Mouse (Mus musculus) thymus, postnatal 14 days (tissue): ENCODE data around the gene Gm3233.
A peak's percentile ranks its signal among the peaks of the same experiment; 100 is the strongest.
"Not testable (repeated sequence)": the region's sequence is repeated elsewhere in the genome, so short reads cannot be mapped to it uniquely, and the experiment has no call there.

ENCODE experiments used
- DNase-seq: peaks from one replicate; pipeline ENCODE4 v3.0.0; 2021

Gm3233 gene

DNA sequence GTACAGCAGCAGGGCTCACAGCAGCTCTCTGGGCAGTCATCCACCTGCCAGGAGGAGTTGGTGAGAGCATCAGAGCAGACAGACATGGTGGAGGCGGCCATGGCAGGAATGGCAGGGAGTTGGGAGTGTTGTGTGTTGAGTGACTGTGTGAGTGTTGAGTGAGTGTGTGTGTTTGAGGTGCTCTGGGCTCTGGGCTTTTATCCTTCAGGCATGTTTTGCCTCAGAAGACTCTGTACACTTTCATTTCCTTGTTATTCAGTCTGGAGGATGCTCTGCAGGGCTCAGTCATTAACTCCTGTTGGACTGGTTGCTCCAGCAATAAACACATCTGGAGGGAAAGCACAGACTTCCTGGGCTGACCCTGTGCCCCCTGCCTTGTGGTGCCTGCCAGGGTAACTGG, at the start of gene Gm3233:
Gene Gm3233 (minus strand): TSS at position 101 of the 400 bp plus-strand sequence.
- not testable (repeated sequence) for DNase-seq

DNA sequence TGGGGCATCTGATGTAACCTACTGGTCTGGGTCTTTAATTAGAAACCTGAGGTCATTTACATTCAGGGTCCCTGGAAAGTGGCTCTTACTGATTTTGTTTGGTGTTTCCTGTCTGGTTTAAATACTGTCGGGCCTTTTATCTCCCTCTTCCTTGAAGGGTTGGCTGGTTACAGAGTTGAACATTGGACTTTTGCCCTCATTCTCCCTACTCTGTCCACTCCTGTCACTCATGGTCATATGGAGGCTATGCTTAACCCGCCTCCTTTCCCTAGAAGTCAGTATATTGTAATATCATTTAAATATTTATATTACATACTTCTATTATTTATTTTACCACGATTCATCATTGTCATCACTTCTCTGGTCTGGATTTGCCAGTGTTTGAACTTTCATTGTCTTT, 44.6 kb upstream of the Gm3233 start:
- DNase-seq, result no peak

DNA sequence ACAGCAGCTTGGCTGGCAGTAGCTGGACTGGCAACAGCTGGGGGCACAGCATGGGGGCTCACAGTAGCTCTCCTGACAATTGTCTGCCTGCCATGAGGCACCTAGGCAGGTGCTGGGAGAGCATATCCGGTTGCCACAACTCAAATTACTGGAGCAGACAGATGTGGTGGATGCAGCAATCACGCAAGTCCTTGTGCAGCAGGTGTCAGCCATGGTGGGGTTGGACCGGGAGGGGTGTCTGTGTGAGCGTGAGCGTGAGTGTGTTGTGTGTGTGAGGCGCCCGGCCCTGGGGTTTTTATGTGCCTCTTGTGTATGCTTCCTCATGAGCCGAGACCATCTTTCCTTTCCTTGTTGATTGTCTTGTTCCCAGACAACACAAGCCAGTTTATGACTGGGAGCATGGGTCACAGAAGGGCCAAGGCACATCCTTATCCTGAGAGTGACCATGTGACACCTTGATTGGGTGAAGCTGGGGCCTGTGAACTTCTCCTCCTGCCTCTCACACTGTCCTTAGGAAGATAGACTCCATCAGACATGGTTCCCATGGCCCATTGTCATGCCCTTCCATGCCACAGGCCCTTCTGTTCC, 39.5 kb upstream of the Gm3233 start, which contains the start of gene Gm19668:
Gene Gm19668 (minus strand): TSS at position 213 of the 588 bp plus-strand sequence.
- DNase-seq, result no peak

DNA sequence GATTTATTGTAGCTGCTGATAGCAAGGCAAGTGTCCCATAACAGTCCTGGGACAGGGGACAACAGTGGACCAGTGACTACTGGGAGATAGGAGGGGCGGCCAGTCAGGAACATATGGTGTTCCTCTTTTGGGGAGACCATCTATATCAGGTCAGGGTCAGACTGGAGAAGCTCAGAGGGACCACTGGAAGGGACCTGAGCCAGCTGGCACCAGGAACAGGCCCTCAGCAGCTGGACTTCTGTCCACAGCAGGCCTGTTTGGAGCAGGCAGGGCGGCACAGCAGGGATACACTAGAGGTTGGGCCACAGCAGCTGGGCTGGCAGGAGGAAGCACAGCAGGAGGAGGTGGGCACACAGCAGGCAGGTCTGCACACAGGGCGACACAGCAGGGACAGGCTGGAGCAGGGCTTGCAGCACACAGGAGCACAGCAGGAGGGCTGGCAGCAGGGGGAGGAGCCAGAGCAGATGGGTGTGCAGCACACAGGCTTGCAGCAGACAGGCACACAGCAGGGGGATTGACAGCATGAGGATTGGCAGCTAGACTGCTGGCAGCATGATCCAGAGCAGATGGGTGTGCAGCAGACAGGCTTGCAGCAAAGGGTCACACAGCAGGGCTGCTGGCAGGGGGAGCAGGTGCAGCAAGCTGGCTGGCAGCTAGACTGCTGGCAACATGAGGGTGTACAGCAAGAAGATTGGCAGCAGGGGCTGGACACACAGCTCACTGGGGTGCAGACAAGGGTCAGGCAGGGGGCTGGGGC, 38.9 kb upstream of the Gm3233 start:
- DNase-seq, result not testable (repeated sequence)

DNA sequence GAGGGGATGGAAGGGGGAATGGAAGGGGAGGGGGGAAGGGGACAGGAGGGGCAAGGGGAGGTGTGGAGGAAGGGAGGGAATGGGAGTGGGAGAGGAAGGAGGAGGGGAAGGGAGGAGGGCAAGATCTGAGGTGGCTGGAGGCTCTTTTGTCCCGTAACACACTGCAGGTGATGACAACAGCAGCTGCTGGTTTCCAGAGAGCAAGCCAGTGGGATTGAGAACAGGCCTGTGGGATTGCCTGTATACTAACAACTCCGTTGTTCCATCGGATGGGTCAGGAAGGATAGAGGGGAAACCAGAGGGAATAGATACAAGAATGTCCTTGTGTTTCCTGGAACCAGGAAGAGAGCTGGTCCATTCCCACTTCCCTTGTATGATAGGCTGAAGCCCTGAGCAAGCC, 38.2 kb upstream of the Gm3233 start:
- DNase-seq, result no peak

DNA sequence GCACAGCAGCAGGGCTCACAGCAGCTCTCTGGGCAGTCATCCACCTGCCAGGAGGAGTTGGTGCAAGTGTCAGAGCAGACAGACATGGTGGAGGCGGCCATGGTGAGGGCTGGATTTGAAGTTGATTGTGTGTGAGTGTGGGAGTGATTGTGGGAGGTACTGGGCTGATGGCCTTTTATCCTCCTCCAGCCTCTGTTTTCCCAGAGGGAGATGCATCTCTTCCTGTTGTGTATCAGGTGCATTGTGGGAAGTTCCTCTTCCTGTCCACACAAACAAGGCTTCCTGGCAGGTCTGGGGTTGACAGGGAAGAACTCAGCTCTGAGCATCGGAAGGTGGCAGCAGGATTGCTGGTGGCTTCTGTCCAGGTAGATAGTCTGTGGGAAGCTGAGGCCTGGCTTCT, 35.5 kb upstream of the Gm3233 start, which contains the start of gene Gm9639:
Gene Gm9639 (minus strand): TSS at position 101 of the 400 bp plus-strand sequence.
- no peak for DNase-seq

DNA sequence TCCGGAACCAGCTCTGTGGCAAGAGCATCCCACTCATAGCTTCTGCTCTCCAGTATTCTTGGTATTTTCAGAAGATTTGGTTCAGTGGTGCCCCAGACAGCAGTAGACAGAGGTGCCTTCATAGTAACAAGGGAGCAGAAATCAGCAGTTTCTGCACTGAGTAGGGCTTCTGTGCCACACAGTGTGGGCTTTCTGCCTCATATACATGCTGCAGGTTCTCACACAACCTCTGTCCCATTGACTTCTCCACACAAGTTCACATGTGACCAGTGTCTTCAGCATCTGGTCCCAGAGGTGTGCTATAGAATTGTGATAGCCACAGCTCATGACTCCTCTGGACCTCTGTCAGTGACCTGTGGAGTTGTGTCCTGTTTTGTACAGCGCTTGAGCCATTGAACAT, 29.1 kb upstream of the Gm3233 start:
- no peak for DNase-seq

DNA sequence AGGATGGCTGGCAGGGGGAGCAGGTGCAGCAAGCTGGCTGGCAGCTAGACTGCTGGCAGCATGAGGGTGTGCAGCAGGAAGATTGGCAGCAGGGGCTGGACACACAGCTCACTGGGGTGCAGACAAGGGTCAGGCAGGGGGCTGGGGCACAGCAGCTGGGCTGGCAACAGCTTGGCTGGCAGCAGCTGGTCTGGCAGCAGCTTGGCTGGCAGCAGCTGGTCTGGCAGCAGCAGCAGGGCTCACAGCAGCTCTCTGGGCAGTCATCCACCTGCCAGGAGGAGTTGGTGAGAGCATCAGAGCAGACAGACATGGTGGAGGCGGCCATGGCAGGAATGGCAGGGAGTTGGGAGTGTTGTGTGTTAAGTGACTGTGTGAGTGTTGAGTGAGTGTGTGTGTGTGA, 28.4 kb upstream of the Gm3233 start, which contains the start of gene Gm7137:
Gene Gm7137 (minus strand): TSS at position 325 of the 400 bp plus-strand sequence.
- not testable (repeated sequence) for DNase-seq

DNA sequence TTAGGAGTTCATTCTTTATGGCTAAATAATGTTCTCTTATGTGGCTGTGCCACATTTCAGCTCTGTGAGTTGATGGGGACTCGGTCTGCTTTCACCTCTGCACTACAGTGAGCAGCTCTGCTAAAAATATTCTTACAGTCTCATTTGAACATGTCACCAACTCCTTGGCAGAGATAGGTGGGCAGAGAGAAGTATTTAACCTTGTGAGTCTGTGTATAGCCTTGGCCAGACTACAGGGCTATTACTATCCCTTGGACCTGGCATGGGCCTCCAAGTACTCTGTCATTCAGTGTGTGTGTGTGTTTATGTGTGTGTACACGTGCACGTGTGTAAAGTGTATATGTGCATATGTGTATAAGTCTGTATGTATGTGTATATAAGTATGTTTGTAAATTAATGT, 23.9 kb upstream of the Gm3233 start:
- DNase-seq, result not testable (repeated sequence)

DNA sequence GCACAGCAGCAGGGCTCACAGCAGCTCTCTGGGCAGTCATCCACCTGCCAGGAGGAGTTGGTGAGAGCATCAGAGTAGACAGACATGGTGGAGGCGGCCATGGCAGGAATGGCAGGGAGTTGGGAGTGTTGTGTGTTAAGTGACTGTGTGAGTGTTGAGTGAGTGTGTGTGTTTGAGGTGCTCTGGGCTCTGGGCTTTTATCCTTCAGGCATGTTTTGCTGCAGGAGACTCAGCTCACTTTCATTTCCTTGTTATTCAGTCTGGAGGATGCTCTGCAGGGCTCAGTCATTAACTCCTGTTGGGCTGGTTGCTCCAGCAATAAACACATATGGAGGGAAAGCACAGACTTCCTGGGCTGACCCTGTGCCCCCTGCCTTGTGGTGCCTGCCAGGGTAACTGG, 23.0 kb upstream of the Gm3233 start, which contains the start of gene Gm3250:
Gene Gm3250 (minus strand): TSS at position 101 of the 400 bp plus-strand sequence.
- not testable (repeated sequence) for DNase-seq

DNA sequence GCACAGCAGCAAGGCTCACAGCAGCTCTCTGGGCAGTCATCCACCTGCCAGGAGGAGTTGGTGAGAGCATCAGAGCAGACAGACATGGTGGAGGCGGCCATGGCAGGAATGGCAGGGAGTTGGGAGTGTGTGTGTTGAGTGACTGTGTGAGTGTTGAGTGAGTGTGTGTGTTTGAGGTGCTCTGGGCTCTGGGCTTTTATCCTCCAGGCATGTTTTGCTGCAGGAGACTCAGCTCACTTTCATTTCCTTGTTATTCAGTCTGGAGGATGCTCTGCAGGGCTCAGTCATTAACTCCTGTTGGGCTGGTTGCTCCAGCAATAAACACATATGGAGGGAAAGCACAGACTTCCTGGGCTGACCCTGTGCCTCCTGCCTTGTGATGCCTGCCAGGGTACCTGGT, 17.4 kb upstream of the Gm3233 start, which contains the start of gene Gm7138:
Gene Gm7138 (minus strand): TSS at position 101 of the 400 bp plus-strand sequence.
- DNase-seq, result not testable (repeated sequence)

DNA sequence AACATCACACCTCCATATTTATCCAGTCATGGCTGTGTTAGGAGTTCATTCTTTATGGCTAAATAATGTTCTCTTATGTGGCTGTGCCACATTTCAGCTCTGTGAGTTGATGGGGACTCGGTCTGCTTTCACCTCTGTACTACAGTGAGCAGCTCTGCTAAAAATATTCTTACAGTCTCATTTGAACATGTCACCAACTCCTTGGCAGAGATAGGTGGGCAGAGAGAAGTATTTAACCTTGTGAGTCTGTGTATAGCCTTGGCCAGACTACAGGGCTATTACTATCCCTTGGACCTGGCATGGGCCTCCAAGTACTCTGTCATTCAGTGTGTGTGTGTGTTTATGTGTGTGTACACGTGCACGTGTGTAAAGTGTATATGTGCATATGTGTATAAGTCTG, 12.7 kb upstream of the Gm3233 start:
- DNase-seq, result not testable (repeated sequence)

DNA sequence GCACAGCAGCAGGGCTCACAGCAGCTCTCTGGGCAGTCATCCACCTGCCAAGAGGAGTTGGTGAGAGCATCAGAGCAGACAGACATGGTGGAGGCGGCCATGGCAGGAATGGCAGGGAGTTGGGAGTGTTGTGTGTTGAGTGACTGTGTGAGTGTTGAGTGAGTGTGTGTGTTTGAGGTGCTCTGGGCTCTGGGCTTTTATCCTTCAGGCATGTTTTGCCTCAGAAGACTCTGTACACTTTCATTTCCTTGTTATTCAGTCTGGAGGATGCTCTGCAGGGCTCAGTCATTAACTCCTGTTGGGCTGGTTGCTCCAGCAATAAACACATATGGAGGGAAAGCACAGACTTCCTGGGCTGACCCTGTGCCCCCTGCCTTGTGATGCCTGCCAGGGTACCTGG, 11.7 kb upstream of the Gm3233 start, which contains the start of gene Gm3238:
Gene Gm3238 (minus strand): TSS at position 101 of the 400 bp plus-strand sequence.
- DNase-seq, result not testable (repeated sequence)

DNA sequence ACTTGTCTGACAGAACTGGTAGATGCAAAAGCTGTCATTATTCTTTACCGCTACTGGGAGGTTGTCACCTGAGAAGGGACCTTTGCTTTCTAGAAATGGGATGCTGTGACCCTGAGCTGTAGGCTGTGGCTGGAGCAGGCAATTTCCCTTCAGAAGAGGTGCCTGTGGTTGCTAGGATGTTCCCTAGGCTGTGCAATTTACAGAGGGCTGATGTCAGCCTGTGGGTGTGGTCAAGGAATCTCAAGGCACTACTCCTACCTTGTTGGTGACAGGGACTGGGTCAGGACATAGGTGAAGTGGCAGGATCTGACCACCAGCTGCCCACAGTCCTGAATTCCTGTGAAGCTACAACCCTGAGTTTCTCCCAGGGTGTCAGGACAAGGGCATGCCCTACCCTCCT, 10.2 kb upstream of the Gm3233 start:
- DNase-seq, result no peak

DNA sequence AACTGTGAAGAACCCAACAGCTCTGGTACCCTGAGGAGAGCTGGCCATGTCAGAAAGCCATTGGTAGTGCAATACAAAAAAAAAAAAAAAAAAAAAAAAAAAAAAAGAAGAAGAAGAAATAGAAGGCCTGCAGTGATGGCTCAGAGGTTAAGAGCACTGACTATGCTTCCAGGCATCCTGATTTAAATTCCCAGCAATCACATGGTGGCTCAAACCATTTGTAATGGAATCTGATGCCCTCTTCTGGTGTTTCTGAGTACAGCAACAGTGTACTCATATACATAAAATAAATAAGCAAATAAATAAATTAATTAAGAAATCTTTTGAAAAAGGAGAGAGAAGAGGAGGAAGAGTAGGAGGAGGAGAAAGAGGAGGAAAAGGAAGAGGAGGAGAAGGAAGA, 6.0 kb downstream of the Gm3233 start:
- no peak for DNase-seq

DNA sequence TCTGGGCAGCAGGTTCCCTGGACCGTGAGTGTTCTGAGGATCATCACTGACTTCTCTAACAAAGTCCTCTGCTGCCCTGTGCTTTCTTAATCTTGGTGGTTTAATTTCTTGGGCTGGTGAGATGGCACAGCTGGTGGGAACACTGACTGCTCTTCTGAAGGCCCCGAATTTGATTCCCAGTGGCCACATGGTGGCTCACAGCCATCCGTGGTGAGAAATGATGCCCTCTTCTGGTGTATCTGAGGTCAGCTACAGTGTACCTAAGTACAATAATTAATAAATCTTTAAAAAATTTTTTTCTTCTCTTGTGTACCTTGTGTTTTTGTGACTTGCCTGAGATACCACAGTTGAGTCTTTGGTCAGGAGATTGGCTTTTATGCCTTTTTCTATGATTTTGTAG, 7.2 kb downstream of the Gm3233 start:
- DNase-seq, result not testable (repeated sequence)

DNA sequence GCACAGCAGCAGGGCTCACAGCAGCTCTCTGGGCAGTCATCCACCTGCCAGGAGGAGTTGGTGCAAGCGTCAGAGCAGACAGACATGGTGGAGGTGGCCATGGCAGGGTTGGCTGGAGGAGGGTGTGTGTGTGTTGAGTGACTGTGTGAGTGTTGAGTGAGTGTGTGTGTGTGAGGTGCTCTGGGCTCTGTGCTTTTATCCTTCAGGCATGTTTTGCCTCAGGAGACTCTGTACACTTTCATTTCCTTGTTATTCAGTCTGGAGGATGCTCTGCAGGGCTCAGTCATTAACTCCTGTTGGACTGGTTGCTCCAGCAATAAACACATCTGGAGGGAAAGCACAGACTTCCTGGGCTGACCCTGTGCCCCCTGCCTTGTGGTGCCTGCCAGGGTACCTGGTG, 8.2 kb downstream of the Gm3233 start, which contains the start of gene Gm9736:
Gene Gm9736 (minus strand): TSS at position 101 of the 400 bp plus-strand sequence.
- not testable (repeated sequence) for DNase-seq

DNA sequence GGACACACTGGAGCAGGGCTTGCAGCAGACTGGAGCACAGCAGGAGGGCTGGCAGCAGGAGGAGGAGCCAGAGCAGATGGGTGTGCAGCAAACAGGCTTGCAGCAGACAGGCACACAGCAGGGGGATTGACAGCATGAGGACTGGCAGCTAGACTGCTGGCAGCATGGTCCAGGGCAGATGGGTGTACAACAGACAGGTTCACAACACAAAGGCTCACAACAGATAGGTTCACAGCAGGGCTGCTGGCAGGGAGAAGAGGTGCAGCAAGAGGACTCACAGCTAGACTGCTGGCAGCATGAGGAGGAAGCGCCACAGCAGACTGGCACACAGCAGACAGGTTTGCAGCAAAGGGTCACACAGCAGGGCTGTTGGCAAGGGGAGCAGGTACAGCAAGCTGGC, 8.8 kb downstream of the Gm3233 start:
- not testable (repeated sequence) for DNase-seq

DNA sequence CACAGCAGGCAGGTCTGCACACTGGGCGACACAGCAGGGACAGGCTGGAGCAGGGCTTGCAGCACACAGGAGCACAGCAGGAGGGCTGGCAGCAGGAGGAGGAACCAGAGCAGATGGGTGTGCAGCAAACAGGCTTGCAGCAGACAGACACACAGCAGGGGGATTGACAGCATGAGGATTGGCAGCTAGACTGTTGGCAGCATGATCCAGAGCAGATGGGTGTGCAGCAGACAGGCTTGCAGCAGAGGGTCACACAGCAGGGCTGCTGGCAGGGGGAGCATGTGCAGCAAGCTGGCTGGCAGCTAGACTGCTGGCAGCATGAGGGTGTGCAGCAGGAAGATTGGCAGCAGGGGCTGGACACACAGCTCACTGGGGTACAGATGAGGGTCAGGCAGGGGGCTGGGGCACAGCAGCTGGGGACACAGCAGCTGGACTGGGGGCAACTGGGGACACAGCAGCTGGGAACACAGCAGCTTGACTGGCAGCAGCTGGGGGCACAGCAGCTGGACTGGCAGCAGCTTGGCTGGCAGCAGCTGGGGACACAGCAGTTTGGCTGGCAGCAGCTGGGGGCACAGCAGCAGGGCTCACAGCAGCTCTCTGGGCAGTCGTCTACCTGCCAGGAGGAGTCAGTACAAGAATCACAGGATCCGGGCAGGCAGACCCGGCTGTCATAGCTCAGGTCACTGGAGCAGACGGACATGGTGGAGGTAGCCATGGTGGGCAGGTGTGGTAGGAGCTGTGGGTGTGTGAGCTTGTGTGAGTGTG, 17.4 kb downstream of the Gm3233 start, which contains the start of gene Gm18596:
Gene Gm18596 (minus strand): TSS at position 715 of the 765 bp plus-strand sequence.
- not testable (repeated sequence) for DNase-seq

DNA sequence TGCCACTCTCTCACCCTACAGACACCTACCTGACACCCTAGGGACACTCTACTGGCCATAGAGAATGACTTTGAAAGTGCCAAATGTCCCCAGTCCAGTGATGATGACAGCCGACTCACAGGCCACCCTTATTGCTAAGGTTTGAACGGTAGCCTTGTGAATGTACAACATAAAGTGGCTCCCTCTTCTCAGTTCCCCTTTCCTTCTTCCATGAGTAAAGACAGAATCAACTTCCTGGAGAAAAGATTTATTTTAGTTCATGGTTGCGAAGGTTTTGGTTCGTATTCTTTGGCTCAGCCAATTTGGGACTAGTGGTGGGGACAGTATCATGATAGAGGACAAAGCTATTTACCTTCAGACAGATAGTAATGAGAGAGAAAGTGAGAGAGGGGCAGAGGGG, 20.6 kb downstream of the Gm3233 start:
- DNase-seq, result no peak

DNA sequence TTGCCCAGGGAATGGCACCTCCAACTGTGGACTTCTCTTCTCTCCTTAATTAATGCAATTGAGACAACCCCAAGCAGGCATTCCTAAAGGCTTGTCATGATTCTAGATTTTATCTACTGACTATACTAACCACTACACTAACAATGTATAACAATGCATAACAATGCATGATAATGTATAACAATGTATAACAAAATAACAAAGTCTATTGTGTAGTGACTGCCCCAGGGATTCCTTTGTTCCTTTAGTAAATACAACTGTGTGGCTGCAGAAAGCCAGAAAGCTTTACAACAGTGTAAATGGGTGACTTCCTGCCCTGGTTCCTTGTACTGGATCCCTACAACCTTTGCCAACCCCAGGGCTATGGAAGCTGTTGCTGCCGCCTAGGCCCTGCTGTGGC, 23.6 kb downstream of the Gm3233 start:
- DNase-seq, result no peak

DNA sequence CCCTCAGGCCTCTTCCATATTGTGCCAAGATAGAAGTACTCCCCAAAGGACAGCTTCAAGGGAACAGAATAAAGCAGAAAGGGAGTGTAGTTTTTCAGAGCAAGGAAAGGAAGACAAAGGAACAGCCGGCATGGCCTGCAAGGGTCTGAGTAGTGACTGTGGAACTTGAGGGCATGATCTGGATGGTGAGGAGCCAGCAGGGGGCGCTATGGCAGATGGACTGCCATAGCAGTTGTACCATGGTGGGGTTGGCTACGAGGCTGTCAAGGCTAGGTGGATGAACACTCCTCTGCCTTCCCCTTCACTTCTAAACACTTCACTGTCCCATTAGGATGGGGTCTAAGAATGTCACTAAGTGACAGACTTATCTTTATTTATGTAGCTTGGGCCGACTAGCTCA, 30.2 kb downstream of the Gm3233 start:
- peak; percentile 15 for DNase-seq

DNA sequence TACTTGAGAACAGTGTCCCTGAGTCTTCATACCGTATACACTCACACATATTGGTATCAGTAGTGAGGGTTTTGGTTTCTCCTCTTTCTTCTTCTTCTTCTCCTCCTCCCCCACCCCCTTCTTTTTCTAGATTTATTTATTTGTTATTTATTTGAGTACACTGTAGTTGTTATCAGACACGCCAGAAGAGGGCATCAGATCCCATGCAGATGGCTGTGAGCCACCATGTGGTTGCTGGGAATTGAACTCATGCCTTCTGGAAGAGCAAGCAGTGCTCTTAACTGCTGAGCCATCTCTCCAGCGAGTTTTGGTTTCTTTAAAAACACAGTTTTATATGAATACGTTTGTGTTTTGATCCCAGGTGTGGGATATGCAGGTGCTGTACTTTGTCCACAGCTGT, 31.2 kb downstream of the Gm3233 start:
- DNase-seq, result no peak
